Mouse (Mus musculus) ovary, postnatal 10 days (tissue): ENCODE measurements around the gene 2900011O08Rik.
"Not testable (repeated sequence)": the region's sequence is repeated elsewhere in the genome, so short reads cannot be mapped to it uniquely, and the experiment has no call there.

ENCODE experiments used
- DNase-seq: peaks from one replicate; pipeline ENCODE4 v3.0.0; 2022; ENCODE audit warnings: low spot score

Gene 2900011O08Rik

DNA sequence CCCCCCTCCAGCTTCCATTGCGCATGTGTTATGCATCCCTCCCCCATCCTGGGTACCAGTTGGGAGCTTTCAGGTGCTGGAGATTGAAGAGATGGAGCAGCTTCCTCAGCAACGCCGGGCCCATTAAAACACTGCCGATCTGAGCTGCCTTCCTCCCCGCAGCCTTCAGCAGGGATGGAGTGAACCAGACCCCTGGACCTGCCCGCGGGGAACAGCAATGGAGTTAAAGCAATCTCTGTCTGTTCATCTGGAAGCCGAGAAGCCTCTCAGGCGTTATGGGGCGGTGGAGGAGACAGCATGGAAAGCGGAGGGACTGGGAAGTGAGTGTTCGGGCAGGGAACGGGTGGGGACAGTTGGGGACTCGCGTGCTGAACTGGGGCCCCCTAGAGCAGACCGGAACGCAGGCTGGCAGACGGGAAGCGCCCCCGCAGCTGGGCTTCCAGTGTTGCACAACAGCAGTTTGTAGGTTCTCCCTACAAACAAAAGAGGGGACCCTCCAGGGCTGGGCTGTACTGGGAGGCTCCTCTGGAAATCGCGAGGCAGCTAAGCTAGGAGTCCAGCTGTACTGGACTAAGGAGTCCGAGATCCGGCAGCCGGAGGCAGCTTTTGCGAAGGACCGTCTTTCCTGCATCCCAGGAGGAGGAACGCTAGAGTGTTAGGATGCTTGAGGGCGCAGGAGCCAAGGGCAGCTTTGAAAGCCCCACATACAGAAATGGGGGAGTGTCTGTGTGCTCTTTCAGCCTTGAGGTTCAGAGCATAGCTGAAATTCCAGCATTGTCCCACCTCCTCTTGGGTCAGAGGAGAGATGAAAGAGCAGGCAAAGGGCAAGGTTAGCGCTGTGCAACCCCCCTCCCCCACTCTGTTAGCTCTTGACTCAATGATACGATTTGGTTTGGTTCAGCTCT lies at the start of gene 2900011O08Rik, which contains the start of gene Ifitm7:
2900011O08Rik (plus strand) TSS at position 31 of the 905 bp plus-strand sequence.
Ifitm7 (minus strand) TSS at position 315 of the 905 bp plus-strand sequence.
- DNase-seq, result no peak

GRCm38 (mm10) chr16:13940139-13940846 lies 46.1 kb upstream of the 2900011O08Rik start:
- peak; percentile 3 for DNase-seq

DNA sequence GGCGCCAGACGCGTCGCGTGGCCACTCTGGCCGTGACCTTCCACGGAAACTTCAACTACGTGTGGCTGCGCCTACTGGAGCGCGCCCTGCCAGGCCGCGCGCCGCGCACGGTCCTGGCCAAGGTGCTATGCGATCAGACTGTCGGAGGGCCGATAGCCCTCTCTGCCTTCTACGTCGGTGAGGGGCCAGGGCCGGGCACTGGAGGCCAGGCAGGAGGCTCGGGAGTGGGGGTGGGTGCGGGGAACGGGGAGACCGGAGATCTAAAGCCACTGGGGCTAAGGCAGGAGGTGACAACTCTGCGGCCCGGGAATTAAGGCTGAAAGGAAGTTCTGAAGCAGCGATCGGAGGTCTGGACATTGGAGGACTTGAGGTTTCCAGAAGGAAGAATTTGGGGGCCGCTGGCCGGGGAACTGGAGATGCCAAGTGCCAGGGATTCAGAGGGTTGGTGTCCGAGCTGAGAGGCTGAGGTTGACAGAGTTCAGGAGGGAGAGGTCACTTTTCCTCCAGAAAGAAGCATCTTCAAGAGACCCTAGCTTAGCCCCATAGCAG lies 45.5 kb upstream of the 2900011O08Rik start:
- peak; percentile 9 for DNase-seq

DNA sequence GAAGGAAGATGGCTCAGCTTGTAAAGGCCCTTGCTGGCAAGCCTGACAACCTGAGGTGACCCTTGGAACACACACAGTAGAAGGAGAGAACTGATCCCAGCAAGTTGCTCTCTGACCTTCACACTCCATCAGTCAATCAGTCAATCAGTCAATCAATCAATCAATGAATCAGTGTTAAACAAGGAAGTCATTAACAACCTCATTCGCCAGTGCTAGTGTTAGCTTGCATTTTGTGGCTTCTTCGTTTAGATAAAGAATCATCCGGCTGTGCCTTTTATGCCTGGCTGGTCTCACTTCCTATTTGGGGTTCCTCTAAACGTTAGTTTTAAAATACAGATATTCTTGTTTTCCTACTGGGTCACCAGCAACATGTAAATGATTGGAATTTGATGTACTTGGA lies 42.2 kb upstream of the 2900011O08Rik start:
- DNase-seq, result no peak

- no peak for DNase-seq
Observed at GRCm38 (mm10) chr16:13944752-13945151, 41.7 kb upstream of the 2900011O08Rik start.

- DNase-seq, result no peak
Observed at GRCm38 (mm10) chr16:13945153-13945552, 41.3 kb upstream of the 2900011O08Rik start.

DNA sequence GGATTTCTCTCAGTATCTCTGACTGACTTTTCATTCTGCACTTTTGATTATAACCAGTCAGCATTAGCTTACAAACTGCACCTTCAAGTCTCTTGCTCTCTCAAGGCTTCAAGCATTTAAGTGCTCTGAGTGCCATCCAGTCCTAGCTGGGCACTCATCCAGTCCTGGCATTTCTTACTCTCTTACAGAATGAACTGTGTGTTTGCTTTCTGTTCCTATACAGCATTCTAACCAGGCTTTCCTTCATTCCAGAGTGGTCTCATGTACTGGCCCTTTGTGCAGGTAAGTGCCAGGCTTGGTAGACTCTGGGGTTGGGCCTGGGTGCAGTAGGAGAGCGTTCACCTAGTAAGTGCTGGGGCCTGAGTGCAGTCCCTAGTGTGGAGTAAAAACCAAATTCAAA lies 40.1 kb upstream of the 2900011O08Rik start:
- no peak for DNase-seq

DNA sequence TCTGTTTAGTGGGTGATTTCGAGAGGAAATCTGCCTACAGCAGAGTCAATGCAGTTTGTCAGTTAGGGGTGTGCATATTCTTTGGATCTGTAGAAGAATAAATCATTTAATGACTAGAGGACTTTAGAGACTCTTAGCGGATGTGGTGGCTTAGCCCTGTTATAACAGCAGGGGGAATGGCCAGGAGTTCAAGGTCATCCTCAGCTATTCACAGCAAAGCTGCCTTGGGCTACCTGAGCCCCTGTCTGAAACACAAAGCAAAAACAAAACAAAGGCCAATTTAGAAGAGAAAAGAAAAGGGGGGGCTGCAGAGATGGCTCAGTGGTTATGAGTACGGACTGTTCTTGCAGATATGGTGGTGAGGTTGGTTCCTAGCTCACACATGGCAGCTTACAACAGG lies 35.2 kb upstream of the 2900011O08Rik start:
- DNase-seq, result no peak

GRCm38 (mm10) chr16:13962053-13962452 lies 24.4 kb upstream of the 2900011O08Rik start:
- DNase-seq, result no peak

- no peak for DNase-seq
Observed at GRCm38 (mm10) chr16:13969096-13969495, 17.3 kb upstream of the 2900011O08Rik start.

DNA sequence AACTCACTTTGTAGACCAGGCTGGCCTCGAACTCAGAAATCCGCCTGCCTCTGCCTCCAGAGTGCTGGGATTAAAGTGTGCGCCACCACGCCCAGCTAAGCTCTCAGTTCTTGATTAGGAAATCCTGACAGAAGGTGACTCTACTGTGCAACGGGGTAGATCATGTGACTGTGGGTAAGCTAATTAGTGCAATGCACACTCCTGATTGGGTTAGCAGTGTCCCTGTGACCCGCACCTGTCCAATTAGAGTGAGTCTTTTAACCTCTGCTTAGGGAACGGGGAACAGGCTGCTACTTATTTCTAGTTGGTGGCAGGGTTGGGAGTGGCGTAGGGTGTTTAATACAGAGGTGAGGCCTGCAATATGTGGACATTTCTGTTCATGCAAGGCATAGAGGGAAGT lies 14.4 kb upstream of the 2900011O08Rik start:
- no peak for DNase-seq

DNA sequence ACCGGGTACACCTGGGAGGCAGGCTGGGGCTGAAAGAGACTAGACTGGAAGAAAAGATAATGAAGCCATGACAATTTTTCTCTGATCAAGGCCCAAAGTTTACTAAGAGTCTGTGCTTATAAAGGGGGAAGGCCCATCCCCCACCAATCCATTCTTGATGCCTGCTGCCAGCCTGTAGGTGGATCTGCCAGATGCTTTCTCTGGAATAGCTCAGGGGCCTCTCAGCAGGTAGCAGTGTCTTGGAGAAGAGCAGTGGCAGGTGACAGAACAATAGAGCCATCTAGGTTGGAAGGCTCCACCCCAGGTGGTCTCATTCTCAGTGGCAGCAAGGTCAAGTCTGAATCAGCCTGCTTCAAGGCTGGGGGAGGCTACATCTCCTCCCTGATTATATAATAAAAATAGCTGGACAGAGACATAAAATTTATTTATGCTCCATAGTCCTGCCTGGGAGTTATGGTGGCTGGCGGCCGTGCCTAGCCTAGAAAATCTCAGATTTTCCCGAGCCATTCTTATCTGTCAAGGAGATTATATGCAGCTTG lies 10.0 kb upstream of the 2900011O08Rik start:
- DNase-seq, result not testable (repeated sequence)

- not testable (repeated sequence) for DNase-seq
Observed at GRCm38 (mm10) chr16:13977026-13977425, 9.4 kb upstream of the 2900011O08Rik start.

- DNase-seq, result not testable (repeated sequence)
Observed at GRCm38 (mm10) chr16:13981726-13982125, 4.7 kb upstream of the 2900011O08Rik start.

DNA sequence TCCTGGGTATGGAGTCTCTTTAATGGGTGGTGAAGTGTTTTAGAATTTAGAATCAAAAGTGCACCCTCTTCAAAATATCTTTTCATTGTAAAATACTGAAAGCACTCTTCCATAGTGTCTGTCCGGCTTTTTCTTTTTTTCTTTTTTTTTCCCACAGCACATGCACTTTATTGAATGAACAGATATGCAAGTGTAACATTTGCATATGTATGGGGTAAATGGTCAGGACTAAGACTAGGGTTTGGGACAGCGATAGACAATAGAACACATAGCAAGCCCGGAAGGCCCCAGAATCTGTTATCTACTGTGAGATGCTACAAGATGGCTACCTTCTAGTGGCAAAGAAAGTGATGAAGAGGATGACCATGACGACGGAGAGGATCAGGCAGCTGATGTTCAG lies 3.2 kb upstream of the 2900011O08Rik start:
- no peak for DNase-seq

GRCm38 (mm10) chr16:13986197-13986573 lies 219 bp upstream of the 2900011O08Rik start:
- no peak for DNase-seq

GRCm38 (mm10) chr16:13992518-13993248 lies 6.3 kb downstream of the 2900011O08Rik start:
- no peak for DNase-seq

DNA sequence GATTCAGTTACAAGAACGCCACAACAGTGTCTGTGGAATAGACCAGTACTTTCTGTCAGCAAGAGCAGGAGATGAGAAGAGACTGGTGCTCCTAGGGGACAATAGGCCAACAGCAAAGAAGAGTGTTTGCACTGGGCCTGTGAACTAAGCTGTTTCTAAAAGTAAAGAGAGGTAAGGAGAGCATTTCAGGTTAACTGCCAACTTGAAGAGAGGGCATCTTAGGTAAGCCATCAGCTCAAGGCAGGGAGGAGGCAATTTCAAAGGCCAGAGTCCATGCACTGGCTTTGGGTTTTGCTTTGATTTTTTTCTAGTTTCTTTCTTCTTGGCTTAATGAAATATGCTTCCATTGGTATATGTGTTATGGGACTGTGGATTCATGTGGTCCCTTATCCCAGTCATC lies 7.7 kb downstream of the 2900011O08Rik start:
- no peak for DNase-seq

- DNase-seq, result no peak
Observed at GRCm38 (mm10) chr16:13994502-13994901, 8.1 kb downstream of the 2900011O08Rik start.

GRCm38 (mm10) chr16:14003386-14004130 lies 17.2 kb downstream of the 2900011O08Rik start:
- DNase-seq, result no peak

GRCm38 (mm10) chr16:14004170-14004569 lies 17.8 kb downstream of the 2900011O08Rik start:
- DNase-seq, result no peak
